Mouse (Mus musculus) myocyte (in vitro differentiated cells): Measurements from ENCODE around the gene Olr1. TPM values are rescaled to one million over a fixed set of nuclear protein-coding genes. Genes with fewer than 3 reads are reported as not detected.

Experiments used
- H3K27me3 ChIP-seq: one replicate; pipeline ENCODE4 v1.6.1; 2011; ENCODE audit not compliant: control insufficient read depth, insufficient read depth, insufficient read length
- H3K36me3 ChIP-seq: one replicate; pipeline ENCODE4 v1.6.1; 2011; ENCODE audit not compliant: control insufficient read depth, insufficient read depth
- H3K4me2 ChIP-seq: one replicate; pipeline ENCODE4 v1.6.1; 2011; ENCODE audit warnings: low read depth, control low read depth
- H3K4me3 ChIP-seq: one replicate; pipeline ENCODE4 v1.5.1; 2011; ENCODE audit warnings: mild to moderate bottlenecking, control low read depth, moderate library complexity
- H3K79me2 ChIP-seq: one replicate; pipeline ENCODE4 v1.6.1; 2011; ENCODE audit not compliant: control insufficient read depth, insufficient read depth
- H3ac ChIP-seq: one replicate; pipeline ENCODE4 v1.6.1; 2011; ENCODE audit not compliant: control insufficient read depth, insufficient read length
- CEBPB ChIP-seq: IDR thresholded peaks from 2 replicates; pipeline ENCODE4 v1.6.1; 2011; ENCODE audit warnings: mild to moderate bottlenecking, moderate library complexity; ENCODE audit not compliant: poor library complexity, insufficient read depth, severe bottlenecking
- E2F4 ChIP-seq: IDR thresholded peaks from one replicate; pipeline ENCODE4 v1.6.1; 2011; ENCODE audit warnings: mild to moderate bottlenecking, control low read depth, moderate library complexity; ENCODE audit not compliant: insufficient read depth
- MAX ChIP-seq: IDR thresholded peaks from one replicate; pipeline ENCODE4 v1.6.1; 2011; ENCODE audit warnings: low read depth, mild to moderate bottlenecking, control low read depth
- MYOD1 ChIP-seq, 3 experiments: IDR thresholded peaks; one replicate each; pipeline ENCODE4 v1.6.1; 2011; ENCODE audit warnings: control low read depth in 2 of 3, low read depth in 2 of 3, mild to moderate bottlenecking in 2 of 3, moderate library complexity in 1 of 3; ENCODE audit not compliant: insufficient read length in 2 of 3, control insufficient read depth in 1 of 3
- MYOG ChIP-seq, 3 experiments: IDR thresholded peaks; one replicate each; pipeline ENCODE4 v1.6.1; 2011; ENCODE audit warnings: control low read depth in 2 of 3, low read depth in 2 of 3, mild to moderate bottlenecking in 2 of 3; ENCODE audit not compliant: insufficient read length in 2 of 3, control insufficient read depth in 1 of 3, insufficient read depth in 1 of 3
- POLR2A ChIP-seq: IDR thresholded peaks from one replicate; pipeline ENCODE4 v1.6.1; 2011; ENCODE audit warnings: low read depth, mild to moderate bottlenecking, control low read depth, moderate library complexity; ENCODE audit not compliant: insufficient read length
- POLR2AphosphoS2 ChIP-seq: IDR thresholded peaks from one replicate; pipeline ENCODE4 v1.6.1; 2011; ENCODE audit warnings: low read depth, control low read depth; ENCODE audit not compliant: insufficient read length
- REST ChIP-seq: IDR thresholded peaks from one replicate; pipeline ENCODE4 v1.6.1; 2011; ENCODE audit warnings: mild to moderate bottlenecking, control low read depth, moderate library complexity; ENCODE audit not compliant: insufficient read depth, insufficient read length
- SRF ChIP-seq: IDR thresholded peaks from one replicate; pipeline ENCODE4 v1.6.1; 2011; ENCODE audit warnings: low read depth; ENCODE audit not compliant: control insufficient read depth, insufficient read length
- TCF12 ChIP-seq: IDR thresholded peaks from one replicate; pipeline ENCODE4 v1.6.1; 2011; ENCODE audit warnings: mild to moderate bottlenecking, control low read depth; ENCODE audit not compliant: poor library complexity, insufficient read depth, severe bottlenecking
- TCF3 ChIP-seq: IDR thresholded peaks from one replicate; pipeline ENCODE4 v1.6.1; 2011; ENCODE audit warnings: low read depth, control low read depth; ENCODE audit not compliant: insufficient read length
- USF1 ChIP-seq: IDR thresholded peaks from one replicate; pipeline ENCODE4 v1.6.1; 2011; ENCODE audit warnings: low read depth, mild to moderate bottlenecking, control low read depth, moderate library complexity
- polyA plus RNA-seq: library from polyadenylated mRNA; unstranded; fragments of >200 nt; fragmentation: generic; extraction: Trizol; gene quantifications from one replicate; pipeline ENCODE4 v1.2.1, GENCODE M21; 2012; ENCODE audit warnings: missing spikeins

Gene Olr1
- polyA plus RNA-seq, 1 experiment, result 0.11 TPM

- H3K4me3 ChIP-seq, result no peak overlapping the region
- no peak overlapping the region for H3ac ChIP-seq
- no peaks in the 10 kb centered on the region for H3K36me3 ChIP-seq
- H3K27me3 ChIP-seq, result no peaks in the 10 kb centered on the region
- no peak for TF ChIP-seq MYOD1 (IDR thresholded peaks at IDR 0.05; ENCODE audit: control insufficient read depth in 1 of 3, insufficient read length in 2 of 3, low read depth in 2 of 3)
- no peak overlapping the region for H3K4me2 ChIP-seq
- no peaks in the 10 kb centered on the region for H3K79me2 ChIP-seq
Observed at GRCm38 (mm10) chr6:129526069-129526468, 19.1 kb upstream of the Olr1 start.

GRCm38 (mm10) chr6:129517752-129518408 lies 10.9 kb upstream of the Olr1 start:
- Histone ChIP-seq H3K79me2 (no peaks in the 10 kb centered on the region), H3K4me2 (no peak overlapping the region), H3K4me3 (no peak overlapping the region), H3ac (no peak overlapping the region), H3K27me3 (no peaks in the 10 kb centered on the region), H3K36me3 (no peaks in the 10 kb centered on the region)
- TF ChIP-seq MYOG (IDR thresholded peaks at IDR 0.05; ENCODE audit: control insufficient read depth in 1 of 3, insufficient read depth in 1 of 3, insufficient read length in 2 of 3, low read depth in 2 of 3) (no peak), TCF3 (no peak), POLR2A (no peak), REST (no peak), CEBPB (no peak), MAX (no peak), USF1 (no peak), SRF (no peak), E2F4 (no peak), MYOD1 (IDR thresholded peaks at IDR 0.05; ENCODE audit: control insufficient read depth in 1 of 3, insufficient read length in 2 of 3, low read depth in 2 of 3) (no peak), POLR2AphosphoS2 (no peak), TCF12 (no peak)

GRCm38 (mm10) chr6:129516388-129516787 lies 9.4 kb upstream of the Olr1 start:
- no peaks in the 10 kb centered on the region for H3K79me2 ChIP-seq
- no peaks in the 10 kb centered on the region for H3K36me3 ChIP-seq
- TF ChIP-seq E2F4 (no peak), USF1 (no peak), MYOD1 (IDR thresholded peaks at IDR 0.05; ENCODE audit: control insufficient read depth in 1 of 3, insufficient read length in 2 of 3, low read depth in 2 of 3) (no peak), SRF (no peak), TCF12 (no peak), MAX (no peak), POLR2AphosphoS2 (no peak), POLR2A (no peak), CEBPB (no peak), REST (no peak), TCF3 (no peak), MYOG (IDR thresholded peaks at IDR 0.05; ENCODE audit: control insufficient read depth in 1 of 3, insufficient read depth in 1 of 3, insufficient read length in 2 of 3, low read depth in 2 of 3) (no peak)
- H3K4me2 ChIP-seq, result no peak overlapping the region
- no peaks in the 10 kb centered on the region for H3K27me3 ChIP-seq
- H3K4me3 ChIP-seq, result no peak overlapping the region
- H3ac ChIP-seq, result no peak overlapping the region

GRCm38 (mm10) chr6:129515068-129515467 lies 8.1 kb upstream of the Olr1 start:
- no peaks in the 10 kb centered on the region for H3K27me3 ChIP-seq
- H3K4me2 ChIP-seq, result peak overlapping the region; percentile 83
- no peaks in the 10 kb centered on the region for H3K79me2 ChIP-seq
- TF ChIP-seq CEBPB (peak; percentile 54; the same call in 1 of the 2 replicates), REST (no peak)
- no peaks in the 10 kb centered on the region for H3K36me3 ChIP-seq
- H3K4me3 ChIP-seq, result no peak overlapping the region
- no peak overlapping the region for H3ac ChIP-seq

- H3K79me2 ChIP-seq, result no peaks in the 10 kb centered on the region
- peak overlapping the region; percentile 83 for H3K4me2 ChIP-seq
- H3K4me3 ChIP-seq, result no peak overlapping the region
- TF ChIP-seq USF1 (no peak), MAX (no peak), POLR2AphosphoS2 (no peak), MYOD1 (IDR thresholded peaks at IDR 0.05; ENCODE audit: control insufficient read depth in 1 of 3, insufficient read length in 2 of 3, low read depth in 2 of 3) (no peak), CEBPB (no peak), TCF3 (no peak), SRF (no peak), E2F4 (no peak), REST (no peak), POLR2A (no peak), TCF12 (no peak), MYOG (IDR thresholded peaks at IDR 0.05; ENCODE audit: control insufficient read depth in 1 of 3, insufficient read depth in 1 of 3, insufficient read length in 2 of 3, low read depth in 2 of 3) (no peak)
- no peaks in the 10 kb centered on the region for H3K36me3 ChIP-seq
- H3K27me3 ChIP-seq, result no peaks in the 10 kb centered on the region
- no peak overlapping the region for H3ac ChIP-seq
Observed at GRCm38 (mm10) chr6:129514376-129514775, 7.4 kb upstream of the Olr1 start.
